Comparison of ENCODE assay signal across 14 mouse cellular contexts in genomic region chr3:115631573-115632416, GRCm38 (mm10).
DNase-seq lines count a peak whose midpoint lies in the region; ATAC-seq lines count a peak whose summit lies in the region.
"Had no signal": no experiment of that assay in that cellular context is flagged by ENCODE, and none has a peak within 500 bp of the region (broad histone marks: within the 10 kb centered on the region; RNA-seq: fewer than 3 reads in every experiment).

No protein-coding gene starts in this region.

- 0 out of 2 replicates have a peak overlapping the region, but pooled peaks have one; percentile 1 for H3K9ac ChIP-seq in forebrain, embryonic 14.5 days (ENCODE audit: low read length)
- H3K9ac ChIP-seq: lung, embryonic 14.5 days had no signal

- intact Hi-C loops in heart, postnatal 14 days (cut with DNase I): no loop called here

- WGBS in forebrain, embryonic 14.5 days: 15% methylated on average over 17 of the region's 17 CpGs

- ATAC-seq in forebrain, embryonic 14.5 days: peak; percentile 82
- ATAC-seq in megakaryocyte-erythroid progenitor cell, adult 5-6 weeks (replicated peaks; ENCODE audit: low FRiP score, low TSS enrichment, poor library complexity, severe bottlenecking): no peak

- peak overlapping the region; percentile 14 for H3K4me2 ChIP-seq in forebrain, embryonic 14.5 days (ENCODE audit: low read length)
- H3K4me2 ChIP-seq: heart, embryonic 11.5 days; lung, embryonic 14.5 days had no signal

- H3K27me3 ChIP-seq in forebrain, embryonic 14.5 days (replicated peaks; ENCODE audit: control insufficient read depth, insufficient read depth, low read length): no peaks in the 10 kb centered on the region

- no peaks in the 10 kb centered on the region for H3K36me3 ChIP-seq in forebrain, embryonic 14.5 days (ENCODE audit: control insufficient read depth, insufficient read depth, low read length)
- H3K36me3 ChIP-seq: G1E; limb, embryonic 10.5 days had no signal

- no peaks in the 10 kb centered on the region for H3K9me3 ChIP-seq in forebrain, embryonic 14.5 days (replicated peaks; ENCODE audit: control insufficient read depth, low read length)
- H3K9me3 ChIP-seq: G1E; limb, embryonic 10.5 days had no signal

- H3K4me1 ChIP-seq in forebrain, embryonic 14.5 days (ENCODE audit: control insufficient read depth, insufficient read depth, low read length): peaks cover 9% of the 10 kb centered on the region; the same call in 1 of the 2 replicates
- H3K4me1 ChIP-seq: limb, embryonic 10.5 days had no signal

- H3K4me3 ChIP-seq in forebrain, embryonic 14.5 days (ENCODE audit: low read depth, low read length): no peak overlapping the region
- H3K4me3 ChIP-seq: limb, embryonic 10.5 days had no signal

- peak overlapping the region; percentile 49 for H3K27ac ChIP-seq in forebrain, embryonic 14.5 days (ENCODE audit: low read depth, low read length)
- H3K27ac ChIP-seq: limb, embryonic 10.5 days had no signal

- DNase-seq in cerebellum, adult 11-12 months: peak; percentile 7
- DNase-seq in cerebellum, adult 11 months: no peak
- peak; percentile 80 for DNase-seq in brain, adult 2 months (ENCODE audit: low read depth, low spot score)
- peak; percentile 82 for DNase-seq in forebrain, embryonic 14.5 days (ENCODE audit: low spot score)
- peak; percentile 21 to 54 for DNase-seq in layer of hippocampus, postnatal 14 days (ENCODE audit: low spot score in 2 of 2)
- no peak for DNase-seq in spleen, postnatal 36 days (ENCODE audit: low spot score in 2 of 2)
- DNase-seq in heart, postnatal 14 days: no peak
- DNase-seq: adrenal gland, adult 8-10 months; kidney, adult 2 months; lung, embryonic 14.5 days had no signal

Comparison
In these comparisons a context has a peak if more than half of its experiments do, and no peak if none do; other contexts are left out.
1. DNase-seq: peak in cerebellum, adult 11-12 months (single experiment), brain, adult 2 months (single experiment), forebrain, embryonic 14.5 days (single experiment) and layer of hippocampus, postnatal 14 days (2 of 2); none in cerebellum, adult 11 months (single experiment), spleen, postnatal 36 days (0 of 2) and heart, postnatal 14 days (0 of 2).